Mouse (Mus musculus) Muller cell, postnatal 12 days (primary cell): Measurements from ENCODE around the gene Atxn7l2.
"Not testable (repeated sequence)": the region's sequence is repeated elsewhere in the genome, so short reads cannot be mapped to it uniquely, and the experiment has no call there.

Experiments used
- DNase-seq: peaks from one replicate; pipeline ENCODE4 v3.0.0-alpha.2; 2015; ENCODE audit errors: inconsistent ontology term

Gene Atxn7l2

DNA sequence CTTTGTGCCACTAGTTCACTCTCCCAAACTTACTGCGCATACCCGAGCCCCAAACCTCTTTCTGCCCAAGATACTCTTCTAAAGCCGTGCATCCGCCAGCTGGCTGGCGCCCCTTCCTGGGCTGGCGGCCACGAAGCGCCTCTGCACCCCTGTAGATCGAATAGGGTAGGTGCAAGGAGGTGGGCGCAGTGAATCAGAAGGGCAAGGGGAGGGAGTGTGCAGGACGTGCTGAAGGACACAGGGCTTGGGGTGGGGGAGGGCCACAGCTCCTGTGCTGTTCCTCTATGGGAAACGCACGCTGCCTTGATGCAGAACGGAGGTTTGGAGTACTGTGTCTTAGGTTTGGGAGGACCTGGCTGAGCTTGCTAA, at the start of gene Atxn7l2:
TSS of gene Atxn7l2 (minus strand) at position 164 of the 369 bp plus-strand sequence.
- no peak for DNase-seq

DNA sequence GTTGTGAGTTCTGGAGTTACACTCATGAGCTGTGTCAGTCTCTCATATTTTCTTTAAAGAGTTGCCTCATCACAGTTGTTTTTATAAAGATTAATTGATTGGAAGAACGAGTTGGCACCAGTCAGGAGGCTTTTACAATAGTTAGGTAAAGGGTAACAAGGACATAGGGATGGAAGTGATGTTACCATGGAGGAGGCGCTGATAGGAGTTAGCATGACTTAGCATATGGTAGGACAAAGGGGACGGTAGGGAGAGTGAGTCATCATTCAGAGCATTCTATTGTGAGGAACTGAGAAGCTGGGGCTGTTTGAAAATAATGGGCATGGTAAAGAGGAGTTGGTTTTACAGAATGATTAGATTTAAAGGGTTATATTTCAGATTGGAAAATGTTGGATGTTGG, 48.6 kb upstream of the Atxn7l2 start:
- DNase-seq = peak; percentile 41

DNA sequence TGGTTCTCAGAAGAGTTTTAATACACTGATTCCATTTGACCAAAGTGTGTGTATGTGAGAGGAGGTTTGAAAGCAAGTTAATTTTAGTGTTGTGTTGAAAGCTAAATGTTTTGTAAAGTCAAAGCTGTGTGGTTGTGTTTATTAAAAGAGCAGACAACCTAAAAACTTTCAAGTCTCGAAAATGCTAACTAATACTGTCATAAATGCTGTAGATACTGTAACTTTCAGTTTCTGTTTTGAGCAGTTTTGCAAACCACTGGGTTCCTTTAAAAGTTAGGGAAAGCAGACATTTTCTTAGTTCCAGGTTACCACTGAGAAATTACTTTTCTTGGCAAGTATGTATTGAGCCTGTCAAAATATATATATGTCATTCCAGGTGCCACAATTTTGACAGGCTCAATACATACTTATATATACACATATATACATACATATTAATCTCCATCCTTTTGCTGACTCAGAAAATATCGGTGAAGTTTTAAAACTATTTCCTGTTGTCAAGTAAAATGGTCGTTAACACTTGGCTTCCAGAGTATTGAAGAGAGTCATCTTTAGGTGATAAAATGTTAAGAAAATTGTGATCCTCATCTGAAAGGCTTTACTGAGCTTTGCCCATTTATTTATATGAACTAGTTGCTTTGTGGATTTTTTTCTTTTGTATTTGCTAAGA, 47.2 kb upstream of the Atxn7l2 start:
- peak; percentile 22 for DNase-seq

DNA sequence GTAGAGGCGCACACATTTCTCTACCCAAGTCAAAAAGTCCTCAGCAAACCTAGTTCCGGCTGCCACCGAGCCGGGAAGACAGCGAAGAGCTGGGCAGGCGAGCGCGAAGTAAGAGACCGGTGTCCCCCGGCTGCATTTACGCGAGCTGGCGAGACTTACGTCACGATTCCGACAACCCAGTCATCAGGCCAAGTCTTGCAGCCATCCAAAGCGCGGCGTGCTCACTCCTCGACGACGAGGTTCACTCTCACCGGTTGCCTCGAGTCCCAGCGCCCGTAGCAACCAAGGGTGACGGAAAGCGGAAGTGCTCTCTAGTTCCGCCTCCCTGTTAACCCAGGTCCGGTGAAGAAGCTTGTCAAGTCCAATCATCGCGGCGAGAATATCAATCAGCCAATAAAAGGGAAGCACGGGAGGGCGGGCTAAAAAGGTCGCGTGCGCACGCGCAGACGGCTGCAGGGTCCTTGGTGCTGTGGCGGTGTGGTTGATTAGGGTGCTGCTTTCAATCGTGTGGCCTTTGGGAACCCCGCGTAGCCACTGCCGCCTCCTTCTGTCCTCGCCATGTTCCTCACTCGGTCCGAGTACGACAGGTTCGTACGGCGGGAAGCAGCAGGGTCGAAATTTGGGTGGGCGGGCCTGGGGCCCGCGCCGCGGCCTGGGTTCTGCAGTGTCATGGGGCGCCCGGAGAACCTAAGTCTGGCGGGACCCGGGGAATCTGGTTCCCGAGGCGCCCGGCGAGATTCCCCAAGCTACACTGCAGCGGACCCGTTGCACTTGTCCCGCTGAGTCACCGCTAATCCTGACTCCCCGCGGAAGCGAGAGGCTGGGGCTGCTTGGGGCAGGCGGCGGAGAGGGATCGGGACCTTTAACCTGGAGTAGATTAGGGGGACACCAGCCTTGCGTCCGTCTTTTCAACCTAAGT, 46.2 kb upstream of the Atxn7l2 start, which contains the start of gene Psma5:
TSS of gene Psma5 (plus strand) at position 208 of the 919 bp plus-strand sequence.
- DNase-seq = peak; percentile 97

DNA sequence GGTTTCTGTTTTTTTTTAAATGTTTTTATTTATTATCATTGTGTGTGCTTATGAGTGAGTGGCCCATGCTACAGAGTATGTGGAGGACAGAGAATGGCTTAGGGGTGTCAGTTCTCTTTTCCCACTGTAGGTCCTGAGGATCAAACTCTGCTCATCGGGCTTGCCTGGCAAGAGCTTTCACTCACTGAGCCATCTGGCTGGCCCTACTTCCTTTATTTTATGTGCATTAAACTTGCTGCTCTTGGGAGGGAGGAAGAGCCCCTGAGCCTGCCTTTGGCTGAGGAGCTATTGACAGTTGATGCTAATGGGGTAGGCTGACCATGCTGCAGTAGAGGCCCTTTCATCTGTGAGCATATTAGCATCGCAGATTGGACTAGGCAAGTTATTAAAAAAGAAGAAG, 36.1 kb upstream of the Atxn7l2 start:
- DNase-seq = no peak

DNA sequence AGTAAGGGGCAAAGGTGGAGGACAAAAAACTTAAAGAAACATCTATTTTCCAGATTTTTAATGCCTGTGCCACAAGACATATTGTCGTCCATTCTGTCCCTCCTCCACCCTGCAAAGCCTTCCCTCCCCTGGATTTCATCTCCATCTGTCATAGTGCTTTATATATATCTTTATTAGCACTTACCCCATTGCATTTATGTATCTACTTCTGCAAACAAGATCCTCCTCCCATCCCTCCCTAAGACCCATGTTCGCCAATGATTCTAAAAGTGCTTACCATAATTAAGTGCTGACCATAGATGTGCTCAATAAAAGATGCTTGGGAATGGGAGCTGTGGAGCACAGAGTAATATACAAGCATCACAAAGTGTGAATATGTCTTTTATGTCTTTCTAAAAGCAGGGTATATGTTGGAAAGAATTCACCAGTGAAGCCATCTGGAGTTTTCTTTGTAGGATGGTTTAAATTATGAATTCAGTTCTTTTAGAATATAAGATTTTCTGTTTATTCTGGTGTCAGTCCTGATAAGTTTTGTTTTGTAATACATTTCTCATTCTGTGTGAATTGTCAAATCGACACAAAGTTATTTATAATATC, 30.6 kb upstream of the Atxn7l2 start:
- no peak for DNase-seq

DNA sequence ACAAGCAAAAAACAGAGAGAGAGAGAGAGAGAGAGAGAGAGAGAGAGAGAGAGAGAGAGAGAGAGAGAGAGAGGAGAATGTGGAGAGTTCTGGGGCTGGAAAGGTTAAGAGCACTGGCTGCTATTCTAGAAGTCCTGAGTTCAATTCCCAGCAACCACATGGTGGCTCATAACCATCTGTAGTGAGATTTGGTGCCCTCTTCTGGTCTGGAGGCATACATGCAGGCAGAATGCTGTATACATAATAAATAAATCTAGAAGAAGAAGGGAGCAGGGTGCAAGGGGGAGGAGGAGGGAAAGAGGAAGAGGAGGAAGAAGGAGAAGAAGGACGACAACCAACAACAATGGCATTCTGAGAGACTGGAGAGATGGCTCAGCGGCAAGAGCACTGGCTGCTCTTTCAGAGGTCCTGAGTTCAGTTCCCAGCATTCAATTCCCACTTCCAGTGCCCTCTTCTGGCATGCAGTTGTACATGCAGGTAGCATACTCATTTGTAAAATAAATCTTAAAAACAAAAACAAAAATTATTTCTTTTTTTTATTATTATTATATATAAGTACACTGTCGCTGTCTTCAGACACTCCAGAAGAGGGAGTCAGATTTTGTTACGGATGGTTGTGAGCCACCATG, 26.9 kb upstream of the Atxn7l2 start:
- DNase-seq = not testable (repeated sequence)

DNA sequence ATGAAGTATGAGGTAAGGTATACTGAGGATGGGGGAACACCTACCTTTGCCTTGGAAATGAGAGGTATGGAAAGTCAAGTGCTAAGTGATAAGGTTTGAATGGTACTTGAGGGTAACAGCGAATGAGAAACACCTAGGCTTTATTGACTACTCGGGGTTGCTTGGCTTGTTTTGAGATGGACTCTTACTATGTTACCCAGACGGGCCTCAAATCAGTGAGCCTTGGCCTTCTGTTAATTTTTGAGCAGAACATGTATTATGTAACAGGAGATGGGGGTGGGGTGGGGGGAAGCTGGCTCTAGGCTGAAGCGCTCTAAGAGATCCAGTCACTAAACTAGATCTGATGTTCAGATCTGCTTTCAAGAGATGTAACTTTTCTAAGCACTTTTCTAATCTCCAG, 20.9 kb upstream of the Atxn7l2 start:
- no peak for DNase-seq

DNA sequence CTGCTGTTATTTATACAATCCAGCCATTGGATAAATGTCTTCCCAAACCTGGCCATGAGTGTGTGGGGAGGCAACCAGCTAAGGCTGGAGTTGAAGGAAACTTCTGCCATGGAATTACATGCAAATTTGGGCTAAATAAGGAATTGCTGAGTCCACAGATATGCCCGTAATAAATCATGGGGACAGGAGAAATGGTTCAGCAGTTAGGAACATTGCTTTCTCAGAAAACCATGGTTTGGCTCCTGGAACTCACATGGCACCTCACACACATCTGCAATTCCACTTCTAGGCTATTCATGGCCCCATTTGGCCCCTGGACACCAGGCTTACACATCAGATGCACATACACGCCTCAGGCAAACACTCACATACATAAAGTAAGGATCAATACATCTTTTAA, 16.8 kb upstream of the Atxn7l2 start:
- DNase-seq = no peak

DNA sequence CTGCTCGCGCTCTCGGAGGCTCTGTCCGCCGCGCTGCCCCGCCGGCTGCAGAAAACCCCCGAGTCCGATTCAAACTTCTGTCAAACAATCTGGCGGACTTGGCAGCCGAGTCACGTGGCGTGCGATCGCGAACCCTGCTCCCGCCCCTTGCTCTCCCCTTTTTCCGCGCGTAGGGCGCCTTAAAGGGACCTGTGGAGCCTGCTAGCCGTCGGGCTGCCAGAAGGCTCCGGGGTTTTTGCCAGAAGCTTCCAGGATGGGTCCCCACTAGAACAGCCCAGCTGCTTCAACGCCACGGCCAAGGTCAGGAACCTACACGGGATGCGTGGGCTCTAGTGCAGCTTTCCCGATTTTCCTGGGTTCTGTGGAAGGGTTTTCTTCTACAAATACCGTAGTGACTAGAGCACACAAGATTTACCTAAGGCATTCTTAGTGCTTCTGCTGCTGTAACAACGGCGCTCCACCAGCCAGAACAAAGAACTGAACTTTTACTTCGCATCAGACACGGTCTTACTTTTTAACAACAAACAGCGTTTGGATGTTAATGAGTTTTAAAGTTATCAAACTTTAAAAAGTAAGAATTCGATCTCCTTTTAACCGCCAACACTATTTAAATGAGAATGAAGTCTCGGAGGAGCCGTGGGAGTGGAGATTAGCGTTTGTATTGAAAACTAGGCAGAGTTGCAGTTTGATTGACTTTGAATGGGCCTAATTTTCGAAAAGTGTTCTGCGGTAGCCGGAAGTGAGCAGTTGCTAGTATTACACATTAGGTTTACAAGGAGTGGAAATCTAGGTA, 16.0 kb upstream of the Atxn7l2 start, which contains the start of gene Sypl2:
TSS of gene Sypl2 (minus strand) at position 91 of the 793 bp plus-strand sequence.
- no peak for DNase-seq

DNA sequence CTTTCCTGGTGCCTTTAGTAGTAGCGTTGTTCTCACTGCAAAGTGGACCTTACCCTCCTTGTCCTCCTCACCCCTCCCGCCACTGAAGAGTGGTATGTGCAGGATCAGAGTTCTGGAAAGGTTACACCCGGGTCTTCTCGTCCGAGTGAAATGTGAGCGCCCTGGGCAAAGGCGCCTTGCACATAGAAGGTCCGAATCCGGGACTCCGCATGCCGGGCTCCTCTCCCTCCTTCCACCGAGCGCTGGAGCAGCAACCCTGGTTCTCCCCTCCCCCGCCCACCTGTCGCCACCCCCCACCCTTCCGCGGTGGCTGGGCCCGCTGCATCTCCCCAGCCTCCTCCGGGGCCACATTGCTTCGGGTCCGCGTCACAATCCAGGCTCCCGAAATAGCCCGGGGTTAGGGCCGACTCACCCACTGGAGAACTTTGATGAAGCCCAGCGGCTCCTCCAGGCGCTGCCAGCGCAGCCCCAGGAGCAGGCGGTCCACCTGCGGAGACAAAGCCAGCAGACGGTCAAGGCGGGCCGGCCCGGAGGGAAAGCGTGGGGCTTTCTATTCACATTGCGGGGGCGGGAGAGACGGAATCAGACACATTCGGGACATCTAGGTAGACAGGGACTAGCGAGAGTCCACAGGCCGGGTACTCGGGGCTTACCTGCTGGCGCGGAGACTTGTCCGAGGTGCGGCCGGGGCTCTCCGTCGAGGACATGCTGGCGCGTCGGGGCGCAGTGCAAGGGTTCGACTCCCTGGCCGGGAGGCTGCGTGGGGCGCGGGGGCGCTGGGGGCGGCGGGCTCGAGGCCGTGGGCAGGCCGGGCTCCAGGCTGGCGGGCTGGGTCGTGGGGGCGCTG, 15.2 kb upstream of the Atxn7l2 start:
- DNase-seq = no peak

DNA sequence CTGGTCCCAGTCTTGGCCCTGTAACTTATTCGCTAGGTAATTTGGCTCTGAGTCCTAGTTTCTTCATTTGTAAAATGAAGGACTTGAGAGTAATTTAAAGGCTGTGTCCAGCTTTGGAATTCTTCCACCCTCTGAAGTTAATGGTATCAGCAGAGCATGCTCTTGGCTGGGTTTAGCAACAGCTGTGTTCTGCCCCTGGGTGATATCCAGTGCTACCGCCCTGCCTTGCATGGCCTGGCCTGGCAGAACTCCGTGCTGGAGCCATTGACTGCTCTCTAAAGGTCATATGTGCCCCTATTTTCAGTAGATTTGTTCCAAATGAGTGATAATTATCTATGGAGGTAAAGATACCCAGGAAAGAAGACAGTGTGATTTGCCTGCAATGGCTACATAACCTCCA, 9.9 kb upstream of the Atxn7l2 start:
- DNase-seq = no peak

DNA sequence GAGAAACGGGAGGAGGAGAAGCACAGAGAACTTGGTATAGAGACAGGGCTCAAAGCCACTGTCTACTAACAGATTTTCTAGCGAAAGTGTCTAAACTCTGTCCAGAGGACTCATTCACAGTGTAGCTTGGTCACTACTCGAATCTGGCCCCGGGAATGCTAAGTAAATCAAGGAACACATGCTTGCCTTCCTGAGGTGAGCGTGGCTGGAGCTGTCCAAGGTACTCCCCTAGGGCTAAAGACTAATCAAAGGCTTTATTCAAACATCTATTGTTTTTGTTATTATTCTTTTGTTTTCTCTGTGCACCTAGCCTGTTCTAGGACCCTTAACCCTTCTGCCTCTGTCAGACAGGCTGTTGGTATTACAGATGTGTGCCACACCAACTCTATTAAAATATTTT, 4.0 kb upstream of the Atxn7l2 start:
- no peak for DNase-seq

DNA sequence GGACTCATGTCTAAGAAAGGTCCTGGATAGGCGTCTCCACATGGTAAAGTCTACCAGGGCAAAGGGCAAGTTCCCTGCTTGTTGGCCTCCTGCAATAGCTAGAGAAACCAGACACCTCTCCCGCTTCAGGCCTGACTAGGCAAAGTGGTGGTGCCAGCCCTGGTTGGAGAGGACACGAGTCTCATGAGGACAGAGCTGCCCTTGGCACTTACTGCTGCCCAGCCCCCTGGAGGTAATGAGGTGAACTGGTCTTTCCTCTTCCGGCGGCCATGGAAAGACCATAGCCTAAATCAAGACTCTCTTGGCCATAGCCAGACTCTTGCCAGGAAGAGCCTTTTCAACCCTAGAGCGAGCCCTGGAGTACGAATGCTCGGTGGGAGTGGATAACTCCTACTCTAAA, 1.7 kb upstream of the Atxn7l2 start:
- DNase-seq = no peak

DNA sequence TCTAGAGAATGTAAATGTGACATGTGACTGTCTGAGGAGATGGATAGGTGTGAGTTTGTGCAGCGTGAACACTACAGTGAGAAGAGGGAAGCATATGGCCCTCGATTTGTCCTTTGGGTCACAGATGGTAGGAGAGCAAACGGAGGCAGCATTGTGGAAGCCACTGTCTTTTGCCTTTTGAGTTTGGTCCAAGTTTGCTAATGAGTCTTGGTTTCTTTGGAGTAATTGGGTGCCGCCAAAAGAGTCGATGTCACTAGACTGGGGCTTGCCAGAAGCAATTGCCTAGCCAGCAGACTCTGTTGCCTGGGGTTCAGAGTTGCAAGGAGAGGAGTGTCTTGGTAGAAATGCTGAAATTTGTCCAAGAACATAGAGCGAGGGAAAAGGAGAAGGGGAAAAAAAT, 1.1 kb upstream of the Atxn7l2 start:
- no peak for DNase-seq

DNA sequence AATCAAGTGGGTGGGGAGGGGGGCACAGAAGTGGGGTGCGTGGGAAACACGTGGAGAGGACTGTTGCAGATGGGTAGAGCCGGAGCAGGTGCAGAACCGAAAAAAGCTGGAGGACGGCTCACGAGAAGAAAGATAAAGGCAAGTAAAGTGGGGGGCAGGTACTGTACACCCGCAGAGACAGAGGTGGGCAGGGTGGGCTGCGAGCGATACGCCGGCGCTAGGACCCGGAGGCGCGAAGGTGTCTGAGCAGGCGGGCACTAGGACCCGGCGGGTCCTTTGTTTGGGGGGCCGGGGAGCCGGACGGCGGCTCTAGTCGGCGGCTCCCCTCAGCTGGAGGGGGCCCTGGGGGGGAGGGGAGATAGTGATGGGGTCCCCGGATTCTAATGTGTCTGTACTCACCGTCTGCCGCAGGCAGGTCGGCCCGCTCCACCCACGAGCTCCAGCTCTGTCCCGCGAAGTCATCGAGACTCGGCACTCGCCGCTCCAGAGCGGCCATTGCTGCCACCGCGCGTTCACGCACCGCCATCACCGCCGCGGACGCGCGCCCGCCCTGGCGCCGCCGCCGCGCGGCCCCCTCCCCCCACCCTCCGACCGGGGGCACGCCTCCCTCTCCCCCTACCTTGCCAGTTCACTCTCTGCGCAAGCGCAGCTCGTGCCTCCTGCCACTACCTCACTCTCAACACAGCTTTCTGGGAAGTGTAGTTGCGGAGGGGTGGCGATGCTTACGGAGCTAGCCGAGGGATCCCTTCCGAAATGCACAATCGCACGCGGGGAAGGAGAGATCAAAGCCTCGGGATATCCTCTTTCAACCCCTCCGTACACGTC, 576 bp downstream of the Atxn7l2 start:
- DNase-seq = peak; percentile 95

DNA sequence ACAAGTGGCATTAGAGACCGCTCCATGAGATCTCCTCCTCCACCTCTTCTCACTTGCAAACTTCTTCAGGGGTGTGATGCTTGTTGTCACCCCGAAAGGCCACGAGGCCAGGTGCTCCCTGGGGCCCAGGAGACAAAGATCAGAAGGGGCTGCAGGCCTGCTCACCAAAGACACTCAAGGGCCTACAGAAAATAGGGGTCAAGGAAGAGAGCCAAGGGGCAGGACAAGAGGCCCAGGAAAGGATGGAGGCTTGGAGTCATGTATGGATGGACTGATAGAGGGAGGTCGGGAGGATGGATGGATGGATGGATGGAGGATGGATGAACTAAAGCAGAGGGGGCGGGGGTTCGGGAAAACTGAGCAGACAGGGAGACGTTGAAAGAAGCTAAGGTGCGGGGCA, 1.2 kb downstream of the Atxn7l2 start:
- DNase-seq = no peak

DNA sequence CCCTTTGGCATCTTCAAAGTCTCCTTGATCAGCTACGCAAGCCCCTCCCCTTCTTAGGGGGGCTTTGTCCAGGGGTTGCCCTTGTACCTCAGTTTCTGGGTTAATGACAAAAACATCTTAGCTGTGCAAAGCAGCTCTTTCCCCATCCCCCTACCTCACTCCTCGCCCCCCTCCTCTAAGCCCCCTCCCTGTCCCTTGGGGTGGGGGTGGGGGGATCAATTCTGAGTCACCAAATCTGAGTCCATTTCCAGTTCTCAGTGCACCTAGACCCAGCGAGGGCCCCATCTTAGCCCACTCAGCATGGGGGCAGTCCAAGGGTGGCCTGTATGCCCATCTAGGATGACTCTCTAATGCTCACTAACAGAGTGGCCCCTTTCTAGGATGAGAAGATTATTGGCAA, 1.7 kb downstream of the Atxn7l2 start:
- DNase-seq = no peak

DNA sequence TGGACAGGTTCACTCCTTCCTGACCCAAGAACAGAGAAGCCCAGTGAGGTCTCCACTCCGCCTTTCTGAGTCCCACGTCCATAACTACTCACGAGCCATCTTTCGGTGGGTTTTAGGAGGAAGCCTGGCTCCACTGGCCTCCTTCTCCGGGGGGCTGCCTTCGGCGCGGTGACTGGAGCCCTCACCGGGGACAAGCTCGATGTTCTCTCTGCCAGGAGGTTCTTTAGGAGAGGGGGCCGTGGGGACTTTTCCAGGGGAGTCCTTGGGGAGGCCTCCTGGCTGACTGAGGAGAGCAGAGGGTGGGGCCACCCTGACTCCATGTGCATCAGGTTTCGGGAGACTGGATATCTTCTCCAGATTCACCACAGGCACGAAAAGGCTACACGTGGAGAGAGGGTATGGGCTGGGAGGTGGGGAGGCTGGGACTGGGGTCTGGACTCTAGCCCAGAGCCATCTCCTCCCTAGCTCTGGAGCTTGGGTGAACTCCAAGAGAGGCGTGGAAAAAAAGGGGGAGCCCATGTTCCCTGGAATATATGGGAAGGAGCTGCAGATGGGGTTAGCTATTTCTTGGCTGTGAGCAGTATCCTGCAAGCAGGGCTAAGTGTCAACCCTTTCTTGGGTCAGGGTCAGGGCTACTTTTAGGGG, 3.9 kb downstream of the Atxn7l2 start:
- DNase-seq = no peak
